Mouse (Mus musculus) liver, adult 2 months (tissue): ENCODE measurements around the gene Polr1a. TPM values are rescaled to one million over a fixed set of nuclear protein-coding genes. Genes with fewer than 3 reads are reported as not detected.
"Not testable (repeated sequence)": the region's sequence is repeated elsewhere in the genome, so short reads cannot be mapped to it uniquely, and the experiment has no call there.

ENCODE experiments used
- DNase-seq: peaks from one replicate; pipeline ENCODE4 v3.0.0-alpha.2; 2011; ENCODE audit warnings: low read depth, low spot score; ENCODE audit errors: extremely low read depth
- H3K27ac ChIP-seq: fragments of 200-500 bp; replicated peaks from 2 replicates; pipeline ENCODE4 v1.5.1; 2012; ENCODE audit warnings: low read depth, mild to moderate bottlenecking, control low read depth, inconsistent platforms, low read length; ENCODE audit not compliant: insufficient read depth
- H3K27me3 ChIP-seq: fragments of 200-500 bp; 2 replicates; pipeline ENCODE4 v1.6.1; 2012; ENCODE audit warnings: mild to moderate bottlenecking, moderate library complexity, low read length, inconsistent platforms; ENCODE audit not compliant: control insufficient read depth, insufficient read depth
- H3K36me3 ChIP-seq: fragments of 200-500 bp; 2 replicates; pipeline ENCODE4 v1.6.1; 2012; ENCODE audit warnings: low read length, inconsistent platforms; ENCODE audit not compliant: control insufficient read depth, insufficient read depth
- H3K4me1 ChIP-seq: fragments of 200-500 bp; 2 replicates; pipeline ENCODE4 v1.6.1; 2011; ENCODE audit warnings: low read length; ENCODE audit not compliant: control insufficient read depth, insufficient read depth
- H3K4me3 ChIP-seq: fragments of 200-500 bp; 2 replicates; pipeline ENCODE4 v1.5.1; 2011; ENCODE audit warnings: low read depth, mild to moderate bottlenecking, control low read depth, low read length, moderate library complexity; ENCODE audit not compliant: insufficient read depth
- H3K79me2 ChIP-seq: fragments of 200-500 bp; 2 replicates; pipeline ENCODE4 v1.6.1; 2012; ENCODE audit warnings: inconsistent platforms, mild to moderate bottlenecking, low read length, moderate library complexity; ENCODE audit not compliant: control insufficient read depth, insufficient read depth
- H3K9ac ChIP-seq: fragments of 200-500 bp; 2 replicates; pipeline ENCODE4 v1.6.1; 2012; ENCODE audit warnings: low read depth, mild to moderate bottlenecking, control low read depth, inconsistent platforms, low read length
- CTCF ChIP-seq: fragments of 200-500 bp; IDR thresholded peaks from 2 replicates; pipeline ENCODE4 v1.5.1; 2011; ENCODE audit warnings: low read depth, low read length, control low read depth
- POLR2A ChIP-seq: fragments of 200-500 bp; IDR thresholded peaks from 2 replicates; pipeline ENCODE4 v1.6.1; 2011; ENCODE audit warnings: low read length, control low read depth; ENCODE audit not compliant: insufficient read depth; ENCODE audit errors: extremely low read depth
- WGBS: fragments of 180-500 bp; shearing (Covaris S2); methylation state at CpG from one replicate; pipeline ENCODE4 v1.1.7; 2018; 5-methylcytosine and 5-hydroxymethylcytosine counted together
- polyA plus RNA-seq: library from polyadenylated mRNA; depleted of rRNA; stranded (reverse); fragments of >200 nt; gene quantifications from 2 replicates; pipeline ENCODE4 v1.2.3, GENCODE M21; 2012
- total RNA-seq: library from RNA; depleted of rRNA; stranded (reverse); fragments of >200 nt; gene quantifications from 2 replicates; pipeline ENCODE4 v1.2.3, GENCODE M21; 2014

Polr1a gene
- total and polyA plus RNA-seq, 2 experiments, result 8.6 to 9.3 TPM

DNA sequence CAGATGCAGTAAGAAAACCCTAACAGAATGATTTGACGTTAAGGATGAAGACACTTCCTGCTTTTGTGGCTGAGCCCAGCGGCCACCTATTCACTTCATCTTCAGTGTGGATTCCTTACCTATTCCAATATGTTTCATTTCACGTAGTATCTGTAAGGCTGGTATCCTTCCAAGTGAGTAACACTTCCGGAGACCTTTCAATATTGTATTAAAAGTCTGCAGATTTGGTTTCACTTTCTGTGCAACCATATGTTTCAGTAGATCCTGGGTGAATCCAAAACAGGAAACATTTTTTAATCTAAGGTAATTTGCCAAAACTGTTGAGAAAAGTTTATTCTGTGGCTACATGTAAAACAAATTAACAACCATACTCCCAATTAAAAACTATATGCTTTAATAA, 15.6 kb upstream of the Polr1a start:
- no peak for DNase-seq
- no peaks in the 10 kb centered on the region for H3K79me2 ChIP-seq
- H3K4me1 ChIP-seq, result no peaks in the 10 kb centered on the region
- H3K27ac ChIP-seq, result no peak overlapping the region
- TF ChIP-seq CTCF (no peak), POLR2A (no peak)
- WGBS, result 80% methylated on average over 4 of the region's 4 CpGs
- no peak overlapping the region for H3K9ac ChIP-seq
- no peak overlapping the region for H3K4me3 ChIP-seq
- H3K36me3 ChIP-seq, result peaks cover 79% of the 10 kb centered on the region
- H3K27me3 ChIP-seq, result no peaks in the 10 kb centered on the region

DNA sequence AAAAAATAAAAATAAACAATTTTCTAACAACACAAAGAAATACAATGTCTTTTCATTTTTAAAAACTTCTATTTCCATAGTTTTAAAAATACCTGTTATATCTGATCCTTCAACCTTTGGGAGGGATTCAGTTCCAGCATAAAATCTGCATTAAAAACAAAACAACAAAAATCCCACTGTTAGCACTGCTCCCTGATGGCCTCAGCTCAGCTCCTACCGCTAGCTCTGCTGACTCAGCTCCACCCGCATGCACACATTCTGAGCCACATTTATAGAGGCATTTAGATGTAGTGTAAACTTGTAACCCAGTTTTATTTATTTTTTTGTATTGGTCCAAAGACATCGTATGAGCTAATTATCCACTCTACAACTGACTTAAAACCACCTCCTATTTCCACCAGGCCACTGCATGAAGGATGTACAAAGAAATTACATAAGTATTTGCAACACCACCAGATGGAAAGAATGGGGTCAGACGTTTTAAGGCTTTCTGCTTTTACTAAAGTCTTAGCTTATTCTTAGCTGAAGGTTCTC, 1.1 kb upstream of the Polr1a start:
- TF ChIP-seq POLR2A (no peak), CTCF (no peak)
- no peaks in the 10 kb centered on the region for H3K27me3 ChIP-seq
- H3K4me1 ChIP-seq, result peaks cover 18% of the 10 kb centered on the region
- WGBS, result under 1% methylated on average over 4 of the region's 4 CpGs
- H3K9ac ChIP-seq, result peak overlapping the region; percentile 69
- H3K36me3 ChIP-seq, result peaks cover 28% of the 10 kb centered on the region
- H3K27ac ChIP-seq, result no peak overlapping the region
- H3K79me2 ChIP-seq, result peaks cover 4% of the 10 kb centered on the region; the same call in 1 of the 2 replicates
- no peak for DNase-seq
- H3K4me3 ChIP-seq, result peak overlapping the region; percentile 79

DNA sequence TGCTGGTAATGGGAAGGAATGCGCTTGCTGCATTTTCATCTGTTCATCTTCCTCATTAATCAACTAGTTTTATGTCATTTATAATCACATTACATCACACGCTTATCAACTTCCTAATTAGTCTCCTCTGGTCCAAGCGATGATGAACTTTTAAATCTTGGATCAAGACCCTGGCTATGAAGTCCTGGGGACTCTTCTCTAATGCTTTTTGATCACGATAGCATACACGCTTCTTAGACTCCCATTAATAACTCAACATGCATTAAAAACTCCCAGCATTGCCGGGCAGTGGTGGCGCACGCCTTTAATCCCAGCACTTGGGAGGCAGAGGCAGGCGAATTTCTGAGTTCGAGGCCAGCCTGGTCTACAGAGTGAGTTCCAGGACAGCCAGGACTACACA, 531 bp downstream of the Polr1a start:
- Histone ChIP-seq H3K4me3 (peak overlapping the region; percentile 79), H3K4me1 (peaks cover 18% of the 10 kb centered on the region), H3K9ac (peak overlapping the region; percentile 3; the same call in 1 of the 2 replicates), H3K36me3 (peaks cover 23% of the 10 kb centered on the region), H3K79me2 (peaks cover 6% of the 10 kb centered on the region; the same call in 1 of the 2 replicates), H3K27me3 (no peaks in the 10 kb centered on the region), H3K27ac (no peak overlapping the region; the same call in 1 of the 2 replicates)
- TF ChIP-seq POLR2A, result no peak
- TF ChIP-seq CTCF, result no peak
- no peak for DNase-seq
- WGBS, result 16% methylated on average over 10 of the region's 10 CpGs

DNA sequence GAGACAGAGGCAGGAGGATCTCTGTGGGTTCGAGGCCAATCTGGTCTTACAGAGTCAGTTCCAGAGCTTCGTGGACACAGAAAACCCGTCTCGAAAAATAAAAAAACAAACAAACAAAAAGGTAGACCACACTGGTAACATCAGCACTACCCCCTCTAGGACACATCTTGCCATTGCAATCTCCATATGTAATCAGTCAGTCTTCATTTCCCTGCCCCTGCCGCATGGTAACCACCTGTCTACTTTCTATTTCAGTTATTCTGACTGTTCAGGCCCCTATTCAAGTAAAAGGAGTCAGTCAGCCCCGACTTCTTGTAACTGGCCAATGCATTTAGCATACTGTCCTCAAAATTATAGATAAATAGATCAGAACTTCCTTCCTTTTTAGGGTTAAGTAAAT, 987 bp downstream of the Polr1a start:
- H3K79me2 ChIP-seq, result peaks cover 6% of the 10 kb centered on the region; the same call in 1 of the 2 replicates
- H3K27me3 ChIP-seq, result no peaks in the 10 kb centered on the region
- TF ChIP-seq POLR2A, result no peak
- TF ChIP-seq CTCF, result no peak
- DNase-seq, result no peak
- H3K27ac ChIP-seq, result no peak overlapping the region
- H3K4me3 ChIP-seq, result peak overlapping the region; percentile 79; the same call in 1 of the 2 replicates
- H3K36me3 ChIP-seq, result peaks cover 21% of the 10 kb centered on the region
- no peak overlapping the region; the same call in 1 of the 2 replicates for H3K9ac ChIP-seq
- 50% methylated on average over 6 of the region's 6 CpGs for WGBS
- H3K4me1 ChIP-seq, result peaks cover 18% of the 10 kb centered on the region

DNA sequence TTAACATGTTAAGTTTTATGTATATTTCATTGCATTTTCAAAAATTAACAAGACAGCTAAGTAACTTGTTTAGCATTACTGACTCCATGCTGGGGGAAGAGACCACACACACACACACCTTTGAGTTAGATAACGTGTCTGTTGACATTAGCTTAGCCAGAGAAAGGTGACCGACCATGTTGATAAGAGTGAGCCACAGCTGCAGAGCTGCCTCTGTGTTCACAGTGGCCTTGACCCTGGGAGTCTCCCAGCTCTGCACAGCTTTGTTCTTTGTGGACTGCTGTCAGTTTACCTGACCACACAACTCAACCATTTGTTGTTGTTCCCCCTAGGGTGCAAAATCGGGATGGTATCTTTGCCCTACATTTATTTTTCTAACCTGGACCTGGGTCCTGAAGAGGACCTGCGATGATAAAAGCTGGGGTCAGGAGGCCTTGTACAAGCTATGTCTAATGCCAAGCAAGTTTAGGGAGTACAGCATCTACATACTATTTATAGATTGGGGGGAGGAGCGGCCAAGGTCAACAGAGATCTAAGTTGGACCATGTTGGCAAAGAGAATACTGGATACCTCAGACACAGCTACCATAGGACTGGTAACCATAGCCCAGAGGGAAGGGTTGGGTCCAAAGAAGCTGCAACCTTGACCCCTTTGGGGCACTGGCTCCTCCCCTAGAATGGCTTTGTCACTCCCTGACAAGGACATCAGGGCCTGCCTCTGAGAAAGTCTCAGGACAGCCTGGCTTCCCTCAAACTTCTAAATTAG, 3.0 kb downstream of the Polr1a start:
- no peak for TF ChIP-seq POLR2A
- TF ChIP-seq CTCF, result no peak
- Histone ChIP-seq H3K27ac (peak overlapping the region; percentile 76), H3K36me3 (peaks cover 24% of the 10 kb centered on the region), H3K4me3 (no peak overlapping the region), H3K4me1 (peaks cover 18% of the 10 kb centered on the region), H3K79me2 (peaks cover 6% of the 10 kb centered on the region; the same call in 1 of the 2 replicates), H3K9ac (no peak overlapping the region), H3K27me3 (no peaks in the 10 kb centered on the region)
- WGBS, result 19% methylated on average over 5 of the region's 5 CpGs
- DNase-seq, result peak; percentile 83

DNA sequence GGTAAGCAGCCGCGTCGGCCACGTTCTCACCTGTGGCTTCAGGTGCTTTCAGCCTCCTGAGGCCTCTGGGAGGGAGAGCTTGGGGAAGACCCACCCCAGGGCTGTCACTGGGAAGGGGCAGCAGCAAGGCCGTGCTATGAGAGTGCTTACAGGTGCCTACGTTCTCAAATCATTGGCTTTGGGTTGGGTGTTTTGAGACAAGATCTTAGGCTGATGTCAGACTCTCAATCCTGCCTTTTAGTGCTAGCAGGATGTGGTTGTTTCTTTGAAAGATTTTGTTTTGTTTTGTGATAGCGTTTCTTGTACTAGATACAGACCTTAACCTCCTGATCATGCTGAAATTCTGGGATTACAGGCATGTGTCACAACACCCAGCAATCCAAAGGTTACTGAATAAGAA, 11.9 kb downstream of the Polr1a start:
- H3K27me3 ChIP-seq, result no peaks in the 10 kb centered on the region
- no peak overlapping the region for H3K9ac ChIP-seq
- H3K4me3 ChIP-seq, result no peak overlapping the region
- H3K79me2 ChIP-seq, result no peaks in the 10 kb centered on the region
- TF ChIP-seq POLR2A (no peak), CTCF (no peak)
- WGBS, result 84% methylated on average over 7 of the region's 7 CpGs
- H3K4me1 ChIP-seq, result no peaks in the 10 kb centered on the region
- H3K27ac ChIP-seq, result no peak overlapping the region
- H3K36me3 ChIP-seq, result peaks cover 57% of the 10 kb centered on the region
- no peak for DNase-seq

- not testable (repeated sequence) for H3K4me1 ChIP-seq, H3K4me3 ChIP-seq, H3K9ac ChIP-seq, H3K27ac ChIP-seq, DNase-seq, H3K79me2 ChIP-seq, H3K27me3 ChIP-seq
- H3K36me3 ChIP-seq, result peaks cover 44% of the 10 kb centered on the region
- WGBS, result 87% methylated on average over 5 of the region's 5 CpGs
Observed at GRCm38 (mm10) chr6:71925233-71925632, 16.4 kb downstream of the Polr1a start.
